Mouse (Mus musculus) splenic B cell, adult 2 months (primary cell): ENCODE results near the gene Galnt17.

Experiments used
- DNase-seq: peaks from one replicate; pipeline ENCODE4 v3.0.0-alpha.2; 2011; ENCODE audit warnings: low read depth, low spot score
- H3K27me3 ChIP-seq: 2 replicates; pipeline ENCODE4 v1.6.1; 2012; ENCODE audit warnings: mild to moderate bottlenecking, low read length, moderate library complexity, mixed read lengths; ENCODE audit not compliant: control insufficient read depth, poor library complexity, insufficient read depth, severe bottlenecking
- H3K36me3 ChIP-seq: 2 replicates; pipeline ENCODE4 v1.6.1; 2012; ENCODE audit warnings: mild to moderate bottlenecking, low read length, moderate library complexity, mixed read lengths; ENCODE audit not compliant: control insufficient read depth, poor library complexity, insufficient read depth, severe bottlenecking

Gene Galnt17

GRCm38 (mm10) chr5:131218221-131218620, 90.1 kb downstream of the Galnt17 start:
- H3K27me3 ChIP-seq, result no peaks in the 10 kb centered on the region
- DNase-seq, result no peak

GRCm38 (mm10) chr5:131211618-131212017, 96.7 kb downstream of the Galnt17 start:
- Histone ChIP-seq H3K36me3 (no peaks in the 10 kb centered on the region), H3K27me3 (no peaks in the 10 kb centered on the region)
- no peak for DNase-seq

More at GRCm38 (mm10) chr5:131218221-131218620, 90.1 kb downstream of the Galnt17 start:
- H3K36me3 ChIP-seq, result no peaks in the 10 kb centered on the region

DNA sequence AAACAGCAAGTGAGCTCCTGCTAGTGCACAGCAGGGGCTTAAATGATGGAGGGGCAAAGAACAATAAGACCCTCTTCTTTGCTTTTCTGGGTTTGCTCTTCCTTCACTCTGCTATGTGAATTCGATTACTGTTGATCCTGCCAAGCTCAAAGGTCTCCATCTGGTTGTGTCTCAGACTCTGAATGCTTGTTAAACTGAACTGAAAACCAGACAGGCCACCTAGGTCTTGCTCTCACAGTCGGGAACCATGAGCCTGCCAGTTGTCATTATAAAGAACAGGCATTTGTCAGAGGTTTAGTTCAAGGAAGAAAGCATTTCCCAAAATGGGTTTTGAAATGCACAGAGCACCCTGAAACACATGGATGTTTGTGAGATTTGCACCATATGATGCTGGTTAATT, 107.2 kb downstream of the Galnt17 start:
- DNase-seq, result no peak
- Histone ChIP-seq H3K36me3 (no peaks in the 10 kb centered on the region), H3K27me3 (no peaks in the 10 kb centered on the region)

DNA sequence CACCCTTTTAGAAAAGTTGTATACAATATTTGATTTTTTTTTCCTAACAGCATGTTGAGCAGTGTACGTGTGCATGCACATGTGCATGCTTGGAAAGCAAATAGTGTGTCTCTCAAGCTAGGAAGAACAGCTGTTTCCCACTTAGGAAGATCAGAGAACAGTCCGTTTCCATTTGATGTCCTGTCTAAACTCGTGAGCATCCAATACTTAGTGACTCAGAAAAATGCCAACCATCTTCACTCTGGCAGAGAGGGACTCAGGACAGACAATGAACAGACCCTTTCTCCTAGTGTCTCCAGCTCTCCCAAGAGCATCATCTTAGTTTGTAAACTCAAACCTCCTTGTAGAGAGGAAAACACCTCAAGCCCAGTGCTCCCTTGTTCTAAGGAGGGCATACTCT, 116.0 kb downstream of the Galnt17 start:
- H3K27me3 ChIP-seq, result no peaks in the 10 kb centered on the region
- DNase-seq, result no peak
- H3K36me3 ChIP-seq, result no peaks in the 10 kb centered on the region

DNA sequence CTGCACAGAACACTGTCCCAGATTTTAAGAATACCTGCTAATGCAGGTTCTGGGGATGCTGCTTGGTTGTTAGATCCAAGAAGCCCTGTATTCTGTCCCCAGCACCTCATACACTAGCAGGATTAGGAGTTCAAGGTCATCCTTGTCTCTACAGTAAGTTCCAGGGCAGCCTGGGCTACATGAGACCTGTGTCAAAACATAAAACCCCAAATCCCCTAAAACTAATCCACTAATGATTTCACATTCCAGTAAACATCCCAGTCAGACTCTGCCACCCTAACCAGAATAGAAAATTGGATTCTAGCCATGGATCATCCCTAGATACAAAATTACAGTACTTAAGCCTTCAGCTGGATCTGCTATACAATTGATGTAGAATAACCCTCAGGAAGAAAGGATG, 123.7 kb downstream of the Galnt17 start:
- H3K27me3 ChIP-seq, result no peaks in the 10 kb centered on the region
- no peak for DNase-seq
- H3K36me3 ChIP-seq, result no peaks in the 10 kb centered on the region

- Histone ChIP-seq H3K27me3 (no peaks in the 10 kb centered on the region), H3K36me3 (no peaks in the 10 kb centered on the region)
- DNase-seq, result no peak
These were observed 127.1 kb downstream of the Galnt17 start for GRCm38 (mm10) chr5:131181231-131181630.

DNA sequence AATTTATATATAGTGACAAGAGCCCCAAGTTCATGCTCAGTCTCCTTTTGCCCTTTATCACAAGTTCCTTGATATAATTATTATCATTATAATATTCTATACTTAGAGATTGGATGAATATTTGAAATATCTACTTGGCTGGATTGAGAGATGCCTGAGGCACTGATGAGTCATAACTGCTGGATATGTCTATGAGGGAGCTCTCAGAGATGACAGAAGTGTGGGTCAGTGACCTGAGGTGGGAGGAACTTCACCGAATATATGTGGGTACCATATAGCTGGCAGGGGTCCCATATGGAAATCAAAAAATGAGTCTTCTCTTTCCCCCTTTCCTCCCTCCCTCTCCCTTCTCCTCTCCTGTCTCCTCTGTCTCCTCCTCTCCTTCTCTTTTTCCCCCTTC, 127.5 kb downstream of the Galnt17 start:
- Histone ChIP-seq H3K27me3 (no peaks in the 10 kb centered on the region), H3K36me3 (no peaks in the 10 kb centered on the region)
- DNase-seq, result no peak

GRCm38 (mm10) chr5:131177851-131178250, 130.4 kb downstream of the Galnt17 start:
- DNase-seq, result no peak
- Histone ChIP-seq H3K36me3 (no peaks in the 10 kb centered on the region), H3K27me3 (peaks cover 2% of the 10 kb centered on the region; the same call in 1 of the 2 replicates)

DNA sequence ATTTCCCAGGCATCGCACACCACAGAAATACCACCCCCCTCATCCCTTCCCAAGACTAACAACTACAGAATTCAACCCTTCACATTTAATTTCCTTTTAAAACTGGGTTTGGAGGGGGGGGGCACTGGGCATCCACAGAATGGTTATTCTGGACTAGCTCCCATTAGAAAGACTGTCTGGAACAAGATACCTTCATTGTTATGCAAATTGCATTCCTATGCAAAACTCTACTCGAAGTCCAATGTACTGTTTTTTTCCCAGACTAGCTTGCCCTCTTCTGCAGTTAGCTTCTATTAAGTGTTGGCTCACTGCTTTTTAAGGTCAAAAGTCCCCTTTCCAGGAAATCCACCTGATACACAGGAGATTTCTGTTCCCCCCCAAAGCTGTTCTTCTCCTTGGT, 131.1 kb downstream of the Galnt17 start:
- no peak for DNase-seq
- Histone ChIP-seq H3K27me3 (peaks cover 2% of the 10 kb centered on the region; the same call in 1 of the 2 replicates), H3K36me3 (no peaks in the 10 kb centered on the region)

- Histone ChIP-seq H3K36me3 (no peaks in the 10 kb centered on the region), H3K27me3 (no peaks in the 10 kb centered on the region)
- DNase-seq, result no peak
These were observed 139.1 kb downstream of the Galnt17 start for GRCm38 (mm10) chr5:131169186-131169585.

GRCm38 (mm10) chr5:131167366-131167765, 140.9 kb downstream of the Galnt17 start:
- Histone ChIP-seq H3K27me3 (no peaks in the 10 kb centered on the region), H3K36me3 (no peaks in the 10 kb centered on the region)
- no peak for DNase-seq

DNA sequence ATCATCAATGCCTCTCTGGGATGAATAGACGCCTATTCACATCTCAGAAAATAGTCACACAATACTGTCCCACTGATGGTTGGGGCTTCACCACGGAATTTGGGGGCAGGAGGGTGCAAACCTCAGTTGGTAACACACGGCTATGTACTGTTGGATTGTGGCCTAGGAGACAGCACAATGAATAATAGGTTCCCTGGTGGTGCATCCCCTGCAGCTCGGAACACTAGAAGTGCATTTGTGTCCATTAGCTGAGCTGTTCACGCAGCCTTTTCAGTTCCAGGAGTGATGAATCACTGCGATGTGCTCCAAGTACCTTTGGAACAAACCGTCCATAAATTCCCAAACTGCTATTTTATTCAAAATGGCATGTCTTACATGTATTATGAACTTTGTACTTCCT, 142.6 kb downstream of the Galnt17 start:
- no peaks in the 10 kb centered on the region for H3K27me3 ChIP-seq
- no peaks in the 10 kb centered on the region for H3K36me3 ChIP-seq
- DNase-seq, result no peak

- no peak for DNase-seq
- no peaks in the 10 kb centered on the region for H3K36me3 ChIP-seq
- H3K27me3 ChIP-seq, result no peaks in the 10 kb centered on the region
These were observed 150.4 kb downstream of the Galnt17 start for GRCm38 (mm10) chr5:131157866-131158265.

GRCm38 (mm10) chr5:131156323-131156722, 152.0 kb downstream of the Galnt17 start:
- H3K36me3 ChIP-seq, result no peaks in the 10 kb centered on the region
- H3K27me3 ChIP-seq, result no peaks in the 10 kb centered on the region
- no peak for DNase-seq

DNA sequence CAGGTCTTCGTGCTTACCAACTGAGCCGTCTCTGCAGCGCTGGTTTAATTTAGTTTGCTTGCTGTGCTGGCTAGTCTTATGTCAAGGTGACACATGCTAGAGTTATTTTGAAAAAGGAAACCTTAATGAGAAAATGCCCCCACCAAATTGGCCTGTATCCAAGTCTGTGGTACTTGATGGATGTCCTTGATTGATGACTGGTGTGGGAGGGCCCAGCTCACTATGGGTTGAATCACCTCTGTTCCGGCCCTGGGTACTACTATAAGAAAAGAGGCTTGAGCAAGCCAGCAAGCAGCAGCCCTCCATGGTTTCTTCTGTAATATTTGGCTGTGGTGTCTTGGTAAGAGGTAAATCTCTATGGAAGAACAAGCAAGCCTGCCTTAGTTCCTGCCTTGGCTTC, 165.7 kb downstream of the Galnt17 start:
- H3K27me3 ChIP-seq, result no peaks in the 10 kb centered on the region
- no peak for DNase-seq
- H3K36me3 ChIP-seq, result no peaks in the 10 kb centered on the region

- no peaks in the 10 kb centered on the region for H3K36me3 ChIP-seq
- no peaks in the 10 kb centered on the region for H3K27me3 ChIP-seq
- no peak for DNase-seq
These were observed 173.5 kb downstream of the Galnt17 start for GRCm38 (mm10) chr5:131134809-131135208.
